ENCODE assay signal across 16 mouse cellular contexts in genomic region chr5:132828993-132829392, GRCm38 (mm10).
"Had no signal": no experiment of that assay in that cellular context is flagged by ENCODE, and none has a peak within 500 bp of the region (broad histone marks: within the 10 kb centered on the region; RNA-seq: fewer than 3 reads in every experiment).

No protein-coding gene starts in this region.

- H3K27ac ChIP-seq: left cerebral cortex, adult 2 months; limb, embryonic 12.5 days; liver, embryonic 13.5 days; midbrain, embryonic 15.5 days; neural tube, embryonic 15.5 days had no signal

- DNase-seq: kidney, adult 18-20 months; liver; liver, embryonic 13.5 days; liver, postnatal 0 days; lung, postnatal 36 days; right cerebral cortex, adult 18-20 months; right cerebral cortex, postnatal 4 days; spleen, adult 18-20 months; thymus, adult 18-20 months; thymus, postnatal 14 days had no signal

- H3K9ac ChIP-seq: limb, embryonic 12.5 days; liver, embryonic 13.5 days; liver, postnatal 0 days; midbrain, embryonic 15.5 days; neural tube, embryonic 15.5 days had no signal

- H3K4me3 ChIP-seq: left cerebral cortex, adult 2 months; limb, embryonic 12.5 days; liver, embryonic 13.5 days; midbrain, embryonic 15.5 days; myocyte; neural tube, embryonic 15.5 days had no signal

- H3K36me3 ChIP-seq: limb, embryonic 12.5 days; liver, embryonic 13.5 days; midbrain, embryonic 15.5 days; neural tube, embryonic 15.5 days had no signal

- H3K4me2 ChIP-seq: limb, embryonic 12.5 days; liver, embryonic 13.5 days; midbrain, embryonic 15.5 days; neural tube, embryonic 15.5 days had no signal

- H3K27me3 ChIP-seq: liver, embryonic 13.5 days; midbrain, embryonic 15.5 days; neural tube, embryonic 15.5 days had no signal

- ATAC-seq: liver, postnatal 0 days; lung, postnatal 0 days; midbrain, embryonic 15.5 days had no signal

- H3K9me3 ChIP-seq: limb, embryonic 12.5 days; liver, embryonic 13.5 days; midbrain, embryonic 15.5 days; neural tube, embryonic 15.5 days had no signal

- H3K4me1 ChIP-seq: liver, embryonic 13.5 days; midbrain, embryonic 15.5 days had no signal
